Mouse (Mus musculus): ENCODE results near the gene Sumo3.
A peak's percentile ranks its signal among the peaks of the same experiment; 100 is the strongest.

Gene Sumo3

GRCm38 (mm10) chr10:77605908-77606826 is at the start of gene Sumo3, which contains the start of gene Gm49325:
Gene Sumo3 (plus strand): TSS chr10:77606097.
Gene Gm49325 (plus strand): TSS chr10:77606197.
- DNase-seq (ENCODE audit: low read depth) = peak; percentile 72

DNA sequence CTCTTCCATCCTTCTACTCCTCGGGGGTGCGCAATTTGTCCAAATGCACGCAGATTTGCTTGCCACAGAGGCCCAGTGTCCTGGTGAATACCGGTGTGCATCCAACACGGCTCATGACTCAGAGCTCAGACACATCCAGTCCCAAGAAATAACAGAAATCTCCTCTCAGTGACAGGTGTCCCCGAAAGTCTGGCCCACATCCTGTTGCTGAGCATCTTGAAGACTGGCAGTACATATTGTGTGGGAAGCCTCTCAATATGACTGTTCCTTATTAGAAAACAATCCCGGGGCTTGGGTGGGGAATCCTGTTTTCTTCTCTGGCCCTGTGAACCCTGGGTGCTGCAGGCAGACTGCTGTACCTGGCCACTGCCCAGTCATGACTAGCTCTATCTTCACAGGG is 49.3 kb upstream of the Sumo3 start:
- no peak for DNase-seq (ENCODE audit: low read depth)

GRCm38 (mm10) chr10:77557641-77558040 is 48.3 kb upstream of the Sumo3 start:
- DNase-seq (ENCODE audit: low read depth) = no peak

DNA sequence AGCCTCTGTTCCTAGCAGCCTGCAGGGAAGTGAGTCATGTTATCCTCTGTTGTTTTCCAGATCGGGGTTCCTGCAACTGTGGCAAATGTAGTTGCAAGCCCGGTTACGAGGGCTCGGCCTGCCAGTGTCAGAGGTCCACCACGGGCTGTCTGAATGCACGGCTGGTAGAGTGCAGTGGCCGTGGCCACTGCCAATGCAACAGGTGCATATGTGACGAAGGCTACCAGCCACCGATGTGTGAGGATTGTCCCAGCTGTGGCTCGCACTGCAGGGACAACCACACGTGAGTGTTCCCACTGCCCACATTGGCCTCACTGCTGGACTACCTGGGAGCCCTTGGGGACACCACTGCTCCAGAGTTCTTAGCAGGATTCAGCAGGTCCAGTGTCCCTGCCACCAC is 45.8 kb upstream of the Sumo3 start:
- DNase-seq (ENCODE audit: low read depth) = no peak

- DNase-seq (ENCODE audit: low read depth) = no peak
Measured at GRCm38 (mm10) chr10:77560830-77561229, 45.1 kb upstream of the Sumo3 start.

DNA sequence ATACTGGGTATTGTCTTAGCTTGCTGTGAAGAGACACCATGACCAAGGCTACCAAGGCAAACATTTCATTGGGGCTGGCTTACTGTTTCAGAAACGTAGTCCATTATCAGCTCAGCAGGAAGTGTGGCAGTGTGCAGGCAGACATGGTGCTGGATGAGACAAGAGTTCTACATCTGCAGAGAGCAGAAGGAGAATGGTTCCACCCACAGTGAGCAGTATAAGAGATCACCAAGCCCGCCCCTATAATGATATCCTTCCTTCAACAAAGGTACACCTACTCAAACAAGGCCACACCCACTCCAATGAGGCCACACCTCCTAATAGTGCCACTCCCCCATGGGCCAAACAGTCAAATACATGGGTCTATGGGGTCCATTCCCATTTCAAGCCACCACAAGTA is 44.4 kb upstream of the Sumo3 start:
- DNase-seq (ENCODE audit: low read depth) = no peak

DNA sequence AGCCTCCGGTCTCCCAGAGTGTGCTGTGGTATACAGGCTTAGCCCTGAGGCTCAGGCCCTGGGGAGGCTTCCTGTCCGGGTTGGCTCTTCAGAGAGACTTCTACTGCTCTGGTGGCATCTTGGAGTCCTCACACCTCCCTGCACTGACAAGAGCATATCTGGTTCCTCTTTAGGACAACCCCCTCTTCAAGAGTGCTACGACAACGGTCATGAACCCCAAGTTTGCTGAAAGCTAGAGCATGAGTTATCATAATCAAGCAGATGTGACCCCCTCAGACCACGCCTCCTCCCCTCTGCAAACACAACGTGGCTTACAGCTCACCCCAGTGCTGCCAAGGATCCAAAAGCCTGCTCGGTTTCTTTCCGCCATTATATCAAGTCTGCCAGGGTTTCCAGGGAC is 40.9 kb upstream of the Sumo3 start:
- DNase-seq (ENCODE audit: low read depth) = no peak

GRCm38 (mm10) chr10:77566651-77567050 is 39.2 kb upstream of the Sumo3 start:
- peak; percentile 28 for DNase-seq (ENCODE audit: low read depth)

GRCm38 (mm10) chr10:77569481-77569880 is 36.4 kb upstream of the Sumo3 start:
- DNase-seq (ENCODE audit: low read depth) = no peak

- peak; percentile 47 for DNase-seq (ENCODE audit: low read depth)
Measured at GRCm38 (mm10) chr10:77569973-77570658, 35.8 kb upstream of the Sumo3 start.

DNA sequence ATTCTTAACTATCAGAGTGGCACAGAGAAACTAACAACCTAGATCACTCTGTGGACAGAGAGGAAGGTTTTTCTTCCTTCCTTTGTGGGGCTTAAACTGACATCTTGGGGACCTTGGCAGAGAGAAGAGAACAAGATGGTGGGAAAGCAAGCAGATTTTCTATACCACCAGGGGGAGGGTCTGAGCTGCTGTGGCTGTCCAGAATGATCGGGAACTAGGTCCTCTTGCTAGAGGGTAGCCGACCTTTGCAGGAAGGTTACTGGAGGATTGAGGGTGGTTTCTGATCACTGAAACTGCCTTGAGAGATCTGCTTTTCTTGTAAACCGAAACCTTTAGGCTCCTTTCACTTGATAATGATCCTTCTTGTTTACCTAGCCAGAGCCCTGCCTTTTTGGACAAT is 33.7 kb upstream of the Sumo3 start:
- DNase-seq (ENCODE audit: low read depth) = no peak

- DNase-seq (ENCODE audit: low read depth) = no peak
Measured at GRCm38 (mm10) chr10:77573162-77573561, 32.7 kb upstream of the Sumo3 start.

DNA sequence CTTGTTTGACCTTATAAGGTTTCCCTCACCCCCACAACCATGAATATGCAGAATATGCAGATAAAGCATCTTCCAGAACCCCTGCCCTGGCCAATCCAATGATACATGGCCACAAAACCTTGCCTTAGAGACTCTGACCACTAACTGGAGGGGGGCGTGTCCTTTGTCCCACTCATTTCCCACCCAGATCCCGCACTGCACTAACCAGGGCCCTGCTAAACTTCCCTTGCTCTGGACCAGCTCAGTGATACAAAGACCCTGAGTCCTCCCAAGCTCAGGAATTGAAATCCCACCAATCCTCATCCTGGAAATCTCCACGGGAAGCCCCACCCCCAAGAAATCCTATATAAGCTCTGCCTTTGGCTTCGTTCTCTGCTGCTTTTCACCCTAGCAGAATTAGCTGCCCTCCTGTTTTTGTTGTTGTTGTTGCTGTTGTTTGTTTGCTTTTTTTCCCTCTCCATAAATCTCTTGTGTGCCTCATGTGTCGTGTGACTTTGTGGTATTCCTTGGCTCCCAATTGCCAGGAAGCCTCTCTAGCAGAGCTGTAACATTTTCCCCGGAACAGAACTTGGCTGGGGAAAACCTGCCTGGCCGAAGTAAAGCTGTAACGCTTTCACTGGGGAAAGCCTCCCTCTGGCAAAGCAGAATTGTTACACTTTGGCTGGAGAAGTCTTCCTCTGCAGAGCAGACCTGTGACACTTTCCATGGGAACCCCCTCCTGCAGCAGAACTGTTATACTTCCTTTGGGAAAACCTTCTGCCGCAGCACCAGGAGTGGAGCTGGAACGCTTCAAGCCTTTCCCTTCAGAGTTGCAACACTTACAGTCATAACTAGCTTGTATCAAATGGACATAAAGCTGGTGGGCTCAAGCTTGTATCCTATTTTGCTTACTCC is 25.6 kb upstream of the Sumo3 start:
- no peak for DNase-seq (ENCODE audit: low read depth)

DNA sequence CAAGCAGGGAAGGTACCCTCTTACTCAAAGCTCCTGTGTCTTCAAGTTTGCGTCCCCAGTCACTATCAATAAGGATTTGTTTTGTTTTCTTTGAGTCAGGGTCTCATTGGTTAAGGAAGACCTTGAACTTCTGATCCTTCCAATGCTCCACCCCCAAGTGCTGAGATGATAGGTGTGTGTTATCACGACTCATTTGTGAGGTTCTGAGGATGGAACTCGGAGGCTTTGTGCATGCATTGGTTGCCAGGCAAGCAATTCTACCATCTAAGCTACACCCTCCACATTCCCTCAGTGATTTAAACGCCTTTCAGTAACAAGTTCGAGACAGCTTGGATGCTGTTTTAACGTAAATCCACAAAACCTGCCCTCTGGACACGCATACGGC is 24.9 kb upstream of the Sumo3 start:
- DNase-seq (ENCODE audit: low read depth) = no peak

DNA sequence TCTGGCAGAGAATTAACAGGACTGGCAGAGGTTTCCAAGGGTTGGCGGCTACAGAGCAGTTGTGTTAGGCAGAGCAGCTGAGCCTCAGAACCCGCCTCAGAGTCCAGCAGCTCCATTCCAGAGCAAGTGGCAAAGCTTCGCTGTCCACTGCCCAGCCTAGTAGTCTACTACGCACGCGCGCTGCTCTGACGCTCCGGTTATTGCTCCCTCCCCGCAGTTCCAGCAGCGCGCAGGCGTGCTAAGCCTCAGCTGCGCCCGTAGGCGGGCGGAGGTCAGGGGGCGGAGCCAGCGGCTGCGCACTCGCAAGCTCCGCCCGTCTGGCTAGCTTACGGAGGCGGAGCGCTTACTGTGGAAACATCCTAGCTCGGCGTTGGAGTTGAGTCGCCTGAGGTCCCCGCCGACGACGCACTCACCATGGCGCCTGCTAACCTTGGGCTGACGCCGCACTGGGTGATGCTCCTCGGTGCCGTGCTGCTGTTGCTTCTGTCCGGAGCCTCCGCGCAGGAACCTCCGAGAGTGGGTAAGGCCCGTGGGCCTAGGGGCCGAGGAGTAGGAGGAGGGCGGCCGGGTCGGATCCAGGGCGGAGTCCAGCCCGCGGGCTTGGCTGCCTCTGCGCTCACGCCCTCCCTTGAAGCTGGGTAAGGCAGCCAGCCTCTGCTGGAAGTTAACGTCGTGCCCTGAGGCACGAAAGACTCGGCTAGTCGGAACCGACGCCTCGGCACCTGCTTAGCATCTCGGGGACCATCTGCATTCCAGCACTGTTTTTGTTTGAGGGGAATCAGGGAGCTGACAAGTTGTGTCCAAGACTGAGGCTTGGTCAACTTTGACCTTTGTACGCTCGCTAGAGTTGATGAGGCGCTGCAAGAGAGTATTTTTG is 24.3 kb upstream of the Sumo3 start, which contains the start of gene Pttg1ip:
Pttg1ip (plus strand) TSS at position 313 of the 877 bp plus-strand sequence.
- peak; percentile 99 for DNase-seq (ENCODE audit: low read depth)

DNA sequence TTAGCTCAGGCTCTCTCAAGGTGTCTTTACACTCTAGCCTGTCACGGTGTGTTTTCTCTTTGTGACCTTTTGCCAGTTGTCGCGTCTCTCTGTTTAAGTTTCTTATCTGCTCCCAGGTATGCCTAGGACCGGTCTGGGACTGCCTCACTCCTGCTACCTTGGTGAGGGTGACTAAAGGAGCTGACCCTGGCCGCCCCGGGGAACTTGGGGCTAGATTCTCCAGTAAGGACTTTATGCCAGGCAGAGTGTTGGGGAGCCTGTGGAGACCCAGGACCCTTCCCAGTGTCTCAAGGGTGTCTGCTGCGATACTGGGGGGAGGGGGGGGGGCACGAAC is 23.6 kb upstream of the Sumo3 start:
- no peak for DNase-seq (ENCODE audit: low read depth)

DNA sequence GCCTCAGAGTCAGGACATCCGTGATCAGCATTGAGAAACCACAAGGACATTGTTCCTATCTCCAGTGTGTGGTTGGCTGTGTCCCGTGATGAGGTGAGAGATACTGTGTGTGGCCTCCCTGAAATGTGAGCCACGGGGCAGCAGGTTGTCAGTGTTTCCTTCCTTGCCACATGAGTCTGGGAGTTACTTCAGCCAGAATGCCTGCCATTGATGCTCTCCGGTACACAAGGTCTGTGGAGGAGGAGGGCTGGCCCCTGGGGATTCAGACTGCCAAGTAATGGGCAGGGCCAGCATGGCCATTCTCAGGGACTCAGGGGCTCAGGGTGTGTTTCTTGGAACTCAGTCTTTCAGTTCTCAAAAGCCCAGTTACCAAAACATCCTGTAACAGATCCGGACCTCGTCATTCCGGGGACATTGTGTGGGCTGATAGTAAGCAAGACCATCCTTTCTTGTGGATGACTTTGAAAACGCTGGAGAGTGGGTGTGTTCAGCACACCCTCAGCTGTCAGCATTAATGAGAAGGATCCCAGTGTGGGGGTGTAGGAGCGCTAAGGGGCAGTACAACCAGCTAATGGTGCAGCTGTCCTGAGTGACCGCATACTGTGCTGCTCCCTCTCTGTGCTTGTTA is 22.0 kb upstream of the Sumo3 start:
- DNase-seq (ENCODE audit: low read depth) = no peak

- no peak for DNase-seq (ENCODE audit: low read depth)
Measured at GRCm38 (mm10) chr10:77586637-77587036, 19.3 kb upstream of the Sumo3 start.

- no peak for DNase-seq (ENCODE audit: low read depth)
Measured at GRCm38 (mm10) chr10:77587091-77587775, 18.7 kb upstream of the Sumo3 start.

GRCm38 (mm10) chr10:77588036-77588435 is 17.9 kb upstream of the Sumo3 start:
- no peak for DNase-seq (ENCODE audit: low read depth)
